Mouse (Mus musculus) embryonic facial prominence, embryonic 12.5 days (tissue): ENCODE results near the gene Cblb. TPM values are rescaled to one million over a fixed set of nuclear protein-coding genes. Genes with fewer than 3 reads are reported as not detected.

Source experiments
- ATAC-seq: fragments of 200-750 bp; cut with Nextera tagmentation; 2 replicates; pipeline ENCODE4 v1.8.0; 2017; ENCODE audit not compliant: insufficient number of reproducible peaks, insufficient read depth, low FRiP score, low TSS enrichment
- H3K27ac ChIP-seq: fragments of 300-500 bp; sonication (generic); 2 replicates; pipeline ENCODE4 v1.5.1; 2016; ENCODE audit warnings: mild to moderate bottlenecking
- H3K27me3 ChIP-seq: fragments of 300-500 bp; sonication (generic); 2 replicates; pipeline ENCODE4 v1.6.1; 2016; ENCODE audit warnings: mild to moderate bottlenecking, moderate library complexity
- H3K36me3 ChIP-seq: fragments of 300-500 bp; sonication (generic); 2 replicates; pipeline ENCODE4 v1.6.1; 2016; ENCODE audit warnings: mild to moderate bottlenecking
- H3K4me1 ChIP-seq: fragments of 300-500 bp; sonication (generic); 2 replicates; pipeline ENCODE4 v1.6.1; 2016
- H3K4me2 ChIP-seq: fragments of 300-500 bp; sonication (generic); replicated peaks from 2 replicates; pipeline ENCODE4 v1.6.1; 2016; ENCODE audit warnings: mild to moderate bottlenecking, moderate library complexity
- H3K4me3 ChIP-seq: fragments of 300-500 bp; sonication (generic); 2 replicates; pipeline ENCODE4 v1.5.1; 2016; ENCODE audit warnings: mild to moderate bottlenecking
- H3K9ac ChIP-seq: fragments of 300-500 bp; sonication (generic); 2 replicates; pipeline ENCODE4 v1.6.1; 2016; ENCODE audit warnings: mild to moderate bottlenecking, moderate library complexity
- H3K9me3 ChIP-seq: fragments of 300-500 bp; sonication (generic); 2 replicates; pipeline ENCODE4 v1.6.1; 2016; ENCODE audit warnings: mild to moderate bottlenecking, moderate library complexity
- WGBS: fragments of 180-500 bp; shearing (Covaris S2); methylation state at CpG from one replicate; pipeline ENCODE4 v1.1.7; 2016; 5-methylcytosine and 5-hydroxymethylcytosine counted together
- polyA plus RNA-seq: library from polyadenylated mRNA; unstranded; fragments of >200 nt; fragmentation: Nextera tagmentation; extraction: Ambion mirVana; gene quantifications from 2 replicates; pipeline ENCODE4 v1.2.1, GENCODE M21; 2016

Cblb gene
- polyA plus RNA-seq, 1 experiment from 2014 or later, result 23.0 TPM

DNA sequence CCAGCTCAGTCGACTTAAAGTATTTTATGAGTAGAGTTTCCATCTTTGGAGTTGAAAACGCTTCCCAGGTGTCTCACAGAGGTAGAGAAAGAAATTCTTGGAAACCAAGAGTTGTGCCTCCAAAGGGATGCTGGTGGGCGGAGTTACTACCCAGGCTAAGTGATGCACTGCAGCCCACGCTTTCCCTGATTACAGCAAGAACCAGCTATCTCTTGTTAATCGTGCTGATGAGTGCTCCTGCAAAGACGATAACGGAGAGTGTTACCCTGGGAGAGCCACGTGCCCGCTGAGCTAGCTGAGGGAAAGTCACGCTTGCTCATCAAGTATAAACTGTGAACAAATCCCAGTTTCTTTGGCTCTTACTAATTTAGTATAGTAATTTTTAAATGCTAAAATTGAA is 153.3 kb downstream of the Cblb start:
- no peak overlapping the region for H3K4me2 ChIP-seq
- peaks cover 16% of the 10 kb centered on the region; the same call in 1 of the 2 replicates for H3K36me3 ChIP-seq
- H3K9ac ChIP-seq, result no peak overlapping the region
- WGBS, result 90% methylated on average over 10 of the region's 10 CpGs
- no peaks in the 10 kb centered on the region for H3K4me1 ChIP-seq
- no peak for ATAC-seq
- no peaks in the 10 kb centered on the region for H3K9me3 ChIP-seq
- no peaks in the 10 kb centered on the region for H3K27me3 ChIP-seq
- no peak overlapping the region for H3K4me3 ChIP-seq
- no peak overlapping the region for H3K27ac ChIP-seq

DNA sequence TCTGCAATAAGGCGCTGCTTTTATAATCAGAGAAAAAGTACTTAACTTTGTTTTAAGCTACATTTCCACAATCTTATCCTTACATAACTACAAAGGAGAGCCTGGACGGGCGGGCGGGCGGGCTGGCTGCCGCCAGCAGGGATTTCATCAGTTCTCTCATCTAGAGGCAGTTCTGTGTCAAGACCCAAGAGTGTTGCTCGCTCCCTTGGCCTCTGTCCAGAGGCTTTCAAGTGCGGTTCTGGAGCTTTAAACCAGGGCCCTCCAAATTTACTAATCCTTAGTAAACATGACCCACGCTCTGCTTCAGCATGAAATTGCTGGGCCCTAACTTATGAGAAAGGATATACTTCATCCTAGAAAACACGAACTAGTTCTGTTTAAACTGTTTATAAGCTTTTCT is 155.7 kb downstream of the Cblb start:
- no peak for ATAC-seq
- peaks cover 27% of the 10 kb centered on the region for H3K36me3 ChIP-seq
- 79% methylated on average over 10 of the region's 10 CpGs for WGBS

DNA sequence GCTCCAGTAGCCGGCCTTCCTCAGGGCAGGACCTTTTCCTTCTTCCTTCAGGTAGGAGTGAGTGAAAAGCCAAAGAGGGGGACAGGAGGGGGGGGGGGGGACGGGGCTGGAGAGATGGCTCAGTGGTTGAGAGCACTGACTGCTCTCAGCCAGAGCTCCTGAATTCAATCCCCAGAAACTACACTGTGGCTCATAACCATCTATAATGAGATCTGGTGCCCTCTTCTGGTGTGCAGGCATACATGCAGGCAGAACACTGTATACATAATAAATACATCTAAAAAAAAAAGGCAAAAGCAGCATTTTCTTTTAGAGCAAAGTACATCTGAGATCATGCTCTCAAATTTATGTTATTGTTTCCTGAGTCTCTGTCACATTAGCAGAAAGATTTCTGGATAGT is 158.1 kb downstream of the Cblb start:
- ATAC-seq, result no peak
- WGBS, result 58% methylated on average over 1 of the region's 2 CpGs
- Histone ChIP-seq H3K27ac (no peak overlapping the region), H3K4me3 (no peak overlapping the region), H3K4me2 (no peak overlapping the region), H3K9ac (no peak overlapping the region), H3K9me3 (no peaks in the 10 kb centered on the region), H3K36me3 (peaks cover 31% of the 10 kb centered on the region), H3K27me3 (no peaks in the 10 kb centered on the region), H3K4me1 (no peaks in the 10 kb centered on the region)

More for the DNA sequence above, 155.7 kb downstream of the Cblb start:
- Histone ChIP-seq H3K4me3 (no peak overlapping the region), H3K27me3 (no peaks in the 10 kb centered on the region), H3K4me1 (no peaks in the 10 kb centered on the region), H3K9ac (no peak overlapping the region), H3K9me3 (no peaks in the 10 kb centered on the region), H3K4me2 (no peak overlapping the region), H3K27ac (no peak overlapping the region)

DNA sequence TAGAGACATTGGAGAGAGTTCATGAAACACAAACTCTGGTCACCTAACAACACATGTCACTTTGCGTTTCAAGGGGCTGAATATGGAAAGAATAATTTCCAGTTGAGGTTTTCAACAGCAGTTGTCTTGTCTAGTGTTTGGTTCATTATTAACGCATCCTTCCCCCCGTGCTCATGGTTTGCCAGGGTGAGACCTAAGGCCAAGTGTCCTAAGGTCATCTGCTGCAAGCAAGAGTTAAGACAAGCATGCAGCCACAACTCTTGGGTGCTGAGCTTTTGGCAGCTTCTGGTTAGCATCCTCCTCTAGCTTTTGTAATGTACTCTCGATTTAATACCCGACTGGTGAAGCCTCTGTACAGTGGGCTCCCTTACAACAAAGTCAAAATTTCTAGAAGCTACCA is 159.7 kb downstream of the Cblb start:
- ATAC-seq, result no peak
- H3K36me3 ChIP-seq, result peaks cover 34% of the 10 kb centered on the region

DNA sequence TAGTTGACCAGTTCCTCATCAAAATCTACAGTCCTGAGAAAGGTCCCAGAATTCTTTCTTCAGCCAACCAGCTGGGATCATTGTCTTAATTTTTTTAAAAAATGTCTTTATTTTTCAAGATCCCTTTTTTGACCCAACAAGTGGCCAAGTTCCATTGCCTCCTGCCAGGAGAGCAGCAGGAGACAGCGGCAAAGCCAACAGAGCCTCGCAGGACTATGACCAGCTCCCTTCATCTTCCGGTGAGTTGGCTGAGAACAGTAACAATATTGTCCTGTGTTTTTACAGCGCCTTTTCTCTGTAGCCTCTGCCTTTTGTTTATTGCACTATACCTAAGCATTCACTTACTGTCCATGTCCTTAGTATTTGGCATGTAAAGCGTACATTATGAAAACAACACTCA is 163.0 kb downstream of the Cblb start:
- Histone ChIP-seq H3K4me3 (no peak overlapping the region), H3K9me3 (no peaks in the 10 kb centered on the region), H3K4me2 (no peak overlapping the region), H3K9ac (no peak overlapping the region), H3K36me3 (peaks cover 34% of the 10 kb centered on the region), H3K27ac (no peak overlapping the region), H3K27me3 (no peaks in the 10 kb centered on the region), H3K4me1 (no peaks in the 10 kb centered on the region)
- 93% methylated on average over 5 of the region's 5 CpGs for WGBS
- no peak for ATAC-seq

More for the DNA sequence above, 159.7 kb downstream of the Cblb start:
- H3K9ac ChIP-seq, result no peak overlapping the region
- no peaks in the 10 kb centered on the region for H3K9me3 ChIP-seq
- H3K27ac ChIP-seq, result no peak overlapping the region
- no peak overlapping the region for H3K4me2 ChIP-seq
- no peaks in the 10 kb centered on the region for H3K4me1 ChIP-seq
- WGBS, result 90% methylated on average over 5 of the region's 5 CpGs
- no peak overlapping the region for H3K4me3 ChIP-seq
- no peaks in the 10 kb centered on the region for H3K27me3 ChIP-seq

DNA sequence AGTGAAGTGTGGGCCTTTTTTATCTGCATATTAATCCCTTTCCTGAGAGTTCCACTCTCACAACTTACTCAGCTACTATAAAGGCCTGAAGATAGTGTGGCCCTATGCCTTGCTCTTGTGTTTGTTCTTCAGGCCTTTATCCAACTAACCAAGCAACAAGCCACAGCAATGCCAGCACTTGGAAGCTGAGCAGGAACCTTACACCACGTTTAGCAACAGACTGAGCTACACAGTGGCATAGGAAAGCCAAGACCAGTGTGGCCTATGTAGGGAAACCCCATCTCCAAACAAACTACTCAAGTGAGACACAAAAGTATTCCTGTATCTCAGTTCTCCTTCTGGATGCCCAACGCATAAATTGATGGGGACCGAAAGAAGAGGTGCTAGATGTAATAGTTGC is 163.8 kb downstream of the Cblb start:
- Histone ChIP-seq H3K36me3 (peaks cover 29% of the 10 kb centered on the region), H3K27me3 (no peaks in the 10 kb centered on the region), H3K4me1 (no peaks in the 10 kb centered on the region), H3K9me3 (no peaks in the 10 kb centered on the region), H3K9ac (no peak overlapping the region), H3K27ac (no peak overlapping the region), H3K4me3 (no peak overlapping the region), H3K4me2 (no peak overlapping the region)
- WGBS, result 93% methylated on average over 3 of the region's 3 CpGs
- ATAC-seq, result no peak

DNA sequence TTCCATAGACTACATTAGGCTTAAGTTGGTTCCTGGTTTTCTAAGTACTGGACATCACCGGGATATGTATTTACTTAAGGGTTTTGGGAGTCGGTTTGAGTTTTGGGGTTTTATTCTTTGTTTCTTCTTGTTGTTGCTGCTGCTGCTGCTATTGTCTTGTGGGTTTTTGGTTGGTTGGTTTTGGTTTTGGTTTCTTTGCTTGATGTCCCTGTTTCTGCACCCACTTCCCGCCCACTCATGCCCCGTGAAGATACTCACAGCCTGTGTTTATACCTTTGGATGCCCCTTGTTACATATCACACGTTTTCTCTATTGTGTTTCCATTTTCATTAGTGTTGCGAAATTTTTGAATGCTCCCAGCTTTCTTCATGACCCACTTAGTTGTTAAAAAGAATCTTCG is 169.1 kb downstream of the Cblb start:
- no peaks in the 10 kb centered on the region for H3K4me1 ChIP-seq
- no peaks in the 10 kb centered on the region for H3K27me3 ChIP-seq
- H3K27ac ChIP-seq, result no peak overlapping the region
- 89% methylated on average over 7 of the region's 7 CpGs for WGBS
- peaks cover 23% of the 10 kb centered on the region for H3K36me3 ChIP-seq
- no peak for ATAC-seq
- H3K9ac ChIP-seq, result no peak overlapping the region
- no peak overlapping the region for H3K4me3 ChIP-seq
- H3K4me2 ChIP-seq, result no peak overlapping the region
- no peaks in the 10 kb centered on the region for H3K9me3 ChIP-seq

DNA sequence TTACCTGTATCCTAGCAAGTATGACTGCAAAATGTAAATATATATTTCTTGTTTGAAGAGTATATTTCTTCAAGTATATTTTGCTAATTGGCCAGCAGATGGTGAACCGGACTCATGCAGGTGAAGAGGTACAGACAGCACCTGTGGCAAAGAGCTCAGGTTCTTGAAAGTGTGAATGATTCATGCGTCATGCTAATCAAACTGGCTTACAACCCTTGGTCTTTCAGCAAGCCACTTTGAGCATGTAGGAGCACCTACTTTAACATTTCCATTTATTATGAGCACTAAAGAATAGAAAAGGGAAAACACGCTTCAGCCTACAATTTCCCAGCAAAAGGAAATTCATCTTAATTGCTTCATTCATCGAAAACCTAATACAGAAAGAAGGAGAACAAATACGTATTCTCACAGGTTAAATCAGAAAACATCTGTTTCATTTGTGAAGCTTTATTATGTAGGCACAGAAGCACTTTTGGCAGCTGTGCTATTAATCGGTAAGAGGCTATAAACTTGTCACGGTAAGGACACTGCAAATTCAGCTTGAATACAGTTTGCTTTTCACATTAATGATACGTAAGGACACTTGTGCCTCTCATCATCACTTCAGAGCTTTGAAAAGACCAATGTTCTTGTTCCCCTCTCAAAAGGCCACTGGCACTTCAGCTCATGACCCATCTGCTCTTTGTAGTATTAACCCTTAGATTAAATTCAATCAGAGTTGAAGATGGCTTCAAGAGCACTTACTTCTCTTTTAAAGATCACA is 180.0 kb downstream of the Cblb start:
- no peak overlapping the region for H3K4me3 ChIP-seq
- no peak for ATAC-seq
- 90% methylated on average over 8 of the region's 8 CpGs for WGBS

DNA sequence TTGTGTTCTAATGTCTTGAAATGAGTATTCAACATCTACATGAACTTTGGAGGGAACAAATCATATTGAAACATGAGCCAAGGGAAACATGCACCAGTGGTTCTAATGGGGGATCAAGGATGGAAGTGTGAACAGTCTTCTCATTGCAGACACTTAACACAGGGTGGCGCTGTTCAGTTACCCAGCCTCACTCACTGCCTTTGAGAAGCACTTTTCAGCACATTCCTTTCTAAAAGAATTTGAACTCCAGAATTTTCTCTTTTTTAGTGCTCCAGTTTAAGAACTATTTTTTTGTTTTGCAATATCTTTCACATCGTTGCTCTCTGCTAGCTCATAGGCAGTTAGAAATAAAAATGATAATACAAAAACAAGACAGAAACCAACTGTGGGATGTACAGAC is 188.0 kb downstream of the Cblb start:
- WGBS, result 15% methylated on average over 2 of the region's 2 CpGs
- no peaks in the 10 kb centered on the region for H3K4me1 ChIP-seq
- no peak overlapping the region for H3K9ac ChIP-seq
- no peak overlapping the region for H3K27ac ChIP-seq
- H3K36me3 ChIP-seq, result no peaks in the 10 kb centered on the region
- H3K9me3 ChIP-seq, result no peaks in the 10 kb centered on the region
- no peak overlapping the region for H3K4me2 ChIP-seq
- H3K27me3 ChIP-seq, result no peaks in the 10 kb centered on the region
- ATAC-seq, result no peak
- no peak overlapping the region for H3K4me3 ChIP-seq

More for the DNA sequence above, 180.0 kb downstream of the Cblb start:
- H3K9me3 ChIP-seq, result no peaks in the 10 kb centered on the region
- H3K9ac ChIP-seq, result no peak overlapping the region
- 0 out of 2 replicates have a peak, but pooled peaks cover 2% of the 10 kb centered on the region for H3K36me3 ChIP-seq
- H3K27ac ChIP-seq, result no peak overlapping the region
- H3K4me1 ChIP-seq, result no peaks in the 10 kb centered on the region
- H3K27me3 ChIP-seq, result no peaks in the 10 kb centered on the region
- H3K4me2 ChIP-seq, result no peak overlapping the region

DNA sequence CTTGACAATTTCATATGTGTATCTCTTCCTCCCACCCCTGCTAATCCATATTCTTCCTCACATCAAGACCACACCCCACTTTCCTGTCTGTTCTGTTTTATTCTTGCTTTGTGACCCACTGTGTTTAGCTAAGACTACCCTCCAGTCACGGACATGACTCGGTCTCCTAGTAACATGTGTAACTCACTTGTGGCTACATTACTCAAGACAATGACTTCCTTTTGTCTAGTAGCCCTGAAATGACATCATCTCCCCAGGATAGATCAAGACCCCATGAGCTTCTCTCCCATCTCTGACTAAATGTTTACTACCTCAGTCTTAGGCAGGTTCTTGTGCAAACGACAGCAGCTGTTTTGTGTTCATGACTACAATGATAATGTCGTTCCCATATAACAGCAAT is 191.9 kb downstream of the Cblb start:
- H3K4me2 ChIP-seq, result no peak overlapping the region
- H3K36me3 ChIP-seq, result no peaks in the 10 kb centered on the region
- no peak overlapping the region for H3K9ac ChIP-seq
- no peaks in the 10 kb centered on the region for H3K9me3 ChIP-seq
- H3K4me3 ChIP-seq, result no peak overlapping the region
- H3K27ac ChIP-seq, result no peak overlapping the region
- no peak for ATAC-seq
- 77% methylated on average over 4 of the region's 4 CpGs for WGBS
- H3K4me1 ChIP-seq, result no peaks in the 10 kb centered on the region
- no peaks in the 10 kb centered on the region for H3K27me3 ChIP-seq

DNA sequence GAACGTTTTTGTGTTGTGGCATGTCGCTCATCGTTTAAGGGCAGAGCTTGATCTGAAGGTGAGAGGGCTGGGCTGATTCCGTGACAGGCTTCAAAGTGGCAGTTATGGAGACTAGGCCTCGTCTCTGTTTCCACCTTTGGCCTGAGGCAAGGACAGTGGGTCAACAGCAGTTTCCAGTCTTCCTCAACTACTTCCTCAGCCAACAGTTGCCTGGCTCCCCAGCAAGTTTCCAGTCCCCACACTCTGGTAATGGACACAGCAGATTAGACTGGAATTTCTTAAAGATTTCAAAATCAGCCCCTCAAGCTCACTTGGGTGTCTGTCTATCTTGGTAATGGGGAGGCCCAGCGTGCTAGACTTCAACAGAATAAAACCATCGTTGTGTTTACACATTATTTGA is 198.4 kb downstream of the Cblb start:
- no peaks in the 10 kb centered on the region for H3K36me3 ChIP-seq
- H3K4me3 ChIP-seq, result no peak overlapping the region
- H3K4me1 ChIP-seq, result no peaks in the 10 kb centered on the region
- no peak for ATAC-seq
- no peak overlapping the region for H3K4me2 ChIP-seq
- no peak overlapping the region for H3K9ac ChIP-seq
- H3K27me3 ChIP-seq, result no peaks in the 10 kb centered on the region
- H3K9me3 ChIP-seq, result no peaks in the 10 kb centered on the region
- no peak overlapping the region for H3K27ac ChIP-seq
- WGBS, result 59% methylated on average over 7 of the region's 7 CpGs

DNA sequence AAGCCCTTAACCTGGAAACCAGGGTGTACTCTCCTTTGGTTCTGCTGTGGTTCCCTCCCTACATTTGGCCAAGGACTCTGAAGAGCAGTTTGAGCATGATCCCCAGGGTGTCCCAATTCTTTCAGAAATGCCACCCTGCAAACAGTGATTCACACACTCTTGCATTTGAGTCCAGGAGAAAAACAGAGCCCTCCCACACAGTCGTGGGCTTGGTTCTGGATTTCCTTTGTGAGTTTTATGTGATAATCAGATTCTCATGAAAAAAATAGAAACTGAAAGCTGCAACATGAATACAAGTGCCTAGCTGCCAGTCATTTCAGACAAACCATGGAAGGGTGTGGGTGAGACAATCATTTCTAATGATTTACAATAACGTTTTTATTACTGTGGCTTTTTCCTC is 198.9 kb downstream of the Cblb start:
- no peaks in the 10 kb centered on the region for H3K9me3 ChIP-seq
- WGBS, result 67% methylated on average over 2 of the region's 2 CpGs
- H3K4me3 ChIP-seq, result no peak overlapping the region
- H3K27ac ChIP-seq, result no peak overlapping the region
- ATAC-seq, result no peak
- no peaks in the 10 kb centered on the region for H3K36me3 ChIP-seq
- H3K4me1 ChIP-seq, result no peaks in the 10 kb centered on the region
- H3K4me2 ChIP-seq, result no peak overlapping the region
- no peaks in the 10 kb centered on the region for H3K27me3 ChIP-seq
- no peak overlapping the region for H3K9ac ChIP-seq
